Mouse (Mus musculus) liver, embryonic 12.5 days (tissue): Measurements from ENCODE around the gene Unc45b. TPM values are rescaled to one million over a fixed set of nuclear protein-coding genes. Genes with fewer than 3 reads are reported as not detected.
"Not testable (repeated sequence)": the region's sequence is repeated elsewhere in the genome, so short reads cannot be mapped to it uniquely, and the experiment has no call there.

Experiments
- ATAC-seq: fragments of 200-750 bp; cut with Nextera tagmentation; 2 replicates; pipeline ENCODE4 v1.8.0; 2017; ENCODE audit warnings: moderate number of reproducible peaks, mild to moderate bottlenecking, moderate library complexity
- H3K27ac ChIP-seq: fragments of 300-500 bp; sonication (generic); 2 replicates; pipeline ENCODE4 v1.5.1; 2016; ENCODE audit warnings: mild to moderate bottlenecking
- H3K27me3 ChIP-seq: fragments of 300-500 bp; sonication (generic); replicated peaks from 2 replicates; pipeline ENCODE4 v1.6.1; 2016; ENCODE audit warnings: mild to moderate bottlenecking, moderate library complexity
- H3K36me3 ChIP-seq: fragments of 300-500 bp; sonication (generic); 2 replicates; pipeline ENCODE4 v1.6.1; 2016; ENCODE audit warnings: mild to moderate bottlenecking, moderate library complexity
- H3K4me1 ChIP-seq: fragments of 300-500 bp; sonication (generic); 2 replicates; pipeline ENCODE4 v1.6.1; 2016
- H3K4me2 ChIP-seq: fragments of 300-500 bp; sonication (generic); 2 replicates; pipeline ENCODE4 v1.6.1; 2016; ENCODE audit warnings: mild to moderate bottlenecking, moderate library complexity
- H3K4me3 ChIP-seq: fragments of 300-500 bp; sonication (generic); 2 replicates; pipeline ENCODE4 v1.5.1; 2016; ENCODE audit warnings: mild to moderate bottlenecking, moderate library complexity
- H3K9ac ChIP-seq: fragments of 300-500 bp; sonication (generic); 2 replicates; pipeline ENCODE4 v1.6.1; 2016; ENCODE audit warnings: mild to moderate bottlenecking, moderate library complexity
- H3K9me3 ChIP-seq: fragments of 300-500 bp; sonication (generic); replicated peaks from 2 replicates; pipeline ENCODE4 v1.6.1; 2016; ENCODE audit warnings: mild to moderate bottlenecking, moderate library complexity
- WGBS: fragments of 180-500 bp; shearing (Covaris S2); methylation state at CpG from one replicate; pipeline ENCODE4 v1.1.7; 2016; ENCODE audit not compliant: insufficient replicate concordance; 5-methylcytosine and 5-hydroxymethylcytosine counted together
- polyA plus RNA-seq: library from polyadenylated mRNA; unstranded; fragments of >200 nt; fragmentation: Nextera tagmentation; extraction: Ambion mirVana; gene quantifications from 2 replicates; pipeline ENCODE4 v1.2.1, GENCODE M21; 2016

Gene Unc45b
- polyA plus RNA-seq, 1 experiment from 2014 or later = 1.1 TPM

DNA sequence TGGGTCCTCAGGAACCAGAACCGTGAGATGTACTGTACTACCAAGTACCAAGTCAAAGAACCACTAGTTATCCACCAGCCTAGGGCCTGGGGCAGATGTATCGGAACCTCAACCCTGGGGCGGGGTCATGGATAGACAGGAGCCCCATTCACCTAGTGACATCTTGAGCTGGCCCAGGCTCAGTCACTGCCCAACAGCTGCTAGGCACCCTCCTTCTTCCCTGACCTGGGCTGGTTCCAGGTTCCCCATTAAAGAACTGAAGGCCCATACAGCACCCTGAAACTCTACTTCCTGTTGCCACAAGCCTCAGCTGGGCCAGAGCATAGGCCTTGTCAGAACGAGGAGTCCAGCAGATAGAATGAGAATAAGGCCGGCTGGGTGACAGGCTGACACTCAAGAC, 10.6 kb upstream of the Unc45b start:
- no peaks in the 10 kb centered on the region for H3K27me3 ChIP-seq
- 72% methylated on average over 5 of the region's 5 CpGs for WGBS
- no peaks in the 10 kb centered on the region for H3K9me3 ChIP-seq
- peaks cover 2% of the 10 kb centered on the region; the same call in 1 of the 2 replicates for H3K4me1 ChIP-seq
- H3K27ac ChIP-seq = no peak overlapping the region
- H3K4me3 ChIP-seq = no peak overlapping the region
- peaks cover 70% of the 10 kb centered on the region for H3K36me3 ChIP-seq
- no peak for ATAC-seq
- H3K4me2 ChIP-seq = no peak overlapping the region
- no peak overlapping the region for H3K9ac ChIP-seq

DNA sequence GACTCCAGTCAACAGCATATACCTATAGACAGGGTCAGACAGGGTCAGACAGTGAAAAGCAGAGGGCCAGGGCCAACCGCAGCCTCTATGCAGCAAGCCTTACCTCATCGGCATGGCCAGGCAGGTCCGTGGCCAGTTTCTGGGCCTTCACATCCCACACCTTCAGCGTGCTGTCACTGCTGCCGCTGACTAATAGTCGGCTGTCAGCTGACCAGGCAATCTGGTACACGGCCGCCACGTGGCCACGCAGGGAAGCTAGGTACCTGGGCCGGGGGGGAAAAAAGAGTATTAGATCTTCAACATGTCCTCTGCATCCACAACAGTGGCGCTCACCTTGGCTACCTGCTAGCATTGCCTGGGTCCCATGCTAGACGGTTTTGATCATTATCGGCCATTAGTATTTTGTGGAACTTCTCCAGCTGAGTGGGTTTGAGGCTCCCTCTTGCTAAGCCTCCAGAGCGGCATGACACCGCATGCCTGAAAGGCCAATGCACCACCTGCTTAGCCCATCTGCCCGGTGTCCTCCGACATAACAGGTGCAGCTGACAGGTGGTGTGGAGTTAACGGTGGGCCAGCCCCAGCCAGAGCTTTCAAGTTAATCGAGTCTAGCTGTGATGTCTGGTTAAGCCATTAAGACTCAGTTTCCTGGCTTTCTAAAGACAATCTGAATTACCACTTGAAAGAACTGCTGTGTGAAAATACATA, 8.6 kb upstream of the Unc45b start:
- Histone ChIP-seq H3K9me3 (no peaks in the 10 kb centered on the region), H3K36me3 (peaks cover 90% of the 10 kb centered on the region), H3K4me2 (no peak overlapping the region), H3K9ac (no peak overlapping the region), H3K4me3 (no peak overlapping the region), H3K27me3 (no peaks in the 10 kb centered on the region), H3K27ac (no peak overlapping the region), H3K4me1 (peaks cover 22% of the 10 kb centered on the region)
- no peak for ATAC-seq
- WGBS = 87% methylated on average over 20 of the region's 20 CpGs

DNA sequence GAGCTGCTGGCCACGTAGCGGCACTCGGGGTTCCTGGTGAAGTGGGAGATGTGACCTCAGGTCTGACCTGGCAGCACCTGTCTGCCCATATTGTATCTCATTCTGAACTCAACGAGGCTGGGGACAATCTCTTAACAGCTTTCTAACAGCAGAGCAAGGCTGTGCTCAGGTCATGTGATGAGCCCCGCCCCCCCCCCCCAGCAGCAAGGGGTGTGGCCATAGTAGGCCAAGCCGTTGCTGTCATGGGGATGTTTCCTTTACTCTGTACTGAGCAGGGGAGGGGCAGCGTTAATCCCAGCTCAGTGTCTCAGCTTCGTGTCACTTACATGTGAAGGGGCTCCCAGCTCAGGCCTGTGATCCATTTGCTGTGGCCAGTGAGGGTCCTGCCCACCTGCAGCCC, 5.4 kb upstream of the Unc45b start:
- ATAC-seq = peak; percentile 47; the same call in 1 of the 2 replicates
- Histone ChIP-seq H3K27me3 (0 out of 2 replicates have a peak, but pooled peaks cover under 1% of the 10 kb centered on the region), H3K9me3 (no peaks in the 10 kb centered on the region), H3K4me1 (peaks cover 37% of the 10 kb centered on the region), H3K36me3 (peaks cover 71% of the 10 kb centered on the region), H3K9ac (no peak overlapping the region), H3K27ac (no peak overlapping the region), H3K4me3 (no peak overlapping the region), H3K4me2 (no peak overlapping the region)
- whole genome bisulfite sequencing = 49% methylated on average over 7 of the region's 8 CpGs

DNA sequence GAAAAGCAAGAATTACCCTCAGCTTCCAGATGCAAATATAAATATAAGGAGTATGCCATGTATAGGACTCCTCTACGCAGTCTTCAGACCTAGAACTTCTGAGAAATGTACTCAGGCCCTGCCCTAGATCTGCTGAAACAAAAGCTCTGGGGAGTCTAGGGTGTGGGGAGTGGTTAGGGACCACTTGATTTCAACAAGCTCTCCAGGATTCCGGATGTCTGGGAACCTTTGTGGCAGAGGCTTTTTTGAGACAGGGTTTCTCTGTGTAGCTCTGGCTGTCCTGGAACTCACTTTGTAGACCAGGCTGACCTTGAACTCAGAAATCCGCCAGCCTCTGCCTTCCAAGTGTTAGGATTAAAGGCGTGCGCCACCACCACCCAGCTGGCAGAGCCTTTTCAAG, 4.5 kb upstream of the Unc45b start:
- WGBS = 80% methylated on average over 5 of the region's 5 CpGs
- Histone ChIP-seq H3K4me1 (peaks cover 39% of the 10 kb centered on the region), H3K27ac (no peak overlapping the region), H3K27me3 (peaks cover 8% of the 10 kb centered on the region), H3K9me3 (no peaks in the 10 kb centered on the region), H3K9ac (no peak overlapping the region; the same call in 1 of the 2 replicates), H3K36me3 (peaks cover 63% of the 10 kb centered on the region), H3K4me3 (no peak overlapping the region), H3K4me2 (no peak overlapping the region)
- no peak for ATAC-seq

DNA sequence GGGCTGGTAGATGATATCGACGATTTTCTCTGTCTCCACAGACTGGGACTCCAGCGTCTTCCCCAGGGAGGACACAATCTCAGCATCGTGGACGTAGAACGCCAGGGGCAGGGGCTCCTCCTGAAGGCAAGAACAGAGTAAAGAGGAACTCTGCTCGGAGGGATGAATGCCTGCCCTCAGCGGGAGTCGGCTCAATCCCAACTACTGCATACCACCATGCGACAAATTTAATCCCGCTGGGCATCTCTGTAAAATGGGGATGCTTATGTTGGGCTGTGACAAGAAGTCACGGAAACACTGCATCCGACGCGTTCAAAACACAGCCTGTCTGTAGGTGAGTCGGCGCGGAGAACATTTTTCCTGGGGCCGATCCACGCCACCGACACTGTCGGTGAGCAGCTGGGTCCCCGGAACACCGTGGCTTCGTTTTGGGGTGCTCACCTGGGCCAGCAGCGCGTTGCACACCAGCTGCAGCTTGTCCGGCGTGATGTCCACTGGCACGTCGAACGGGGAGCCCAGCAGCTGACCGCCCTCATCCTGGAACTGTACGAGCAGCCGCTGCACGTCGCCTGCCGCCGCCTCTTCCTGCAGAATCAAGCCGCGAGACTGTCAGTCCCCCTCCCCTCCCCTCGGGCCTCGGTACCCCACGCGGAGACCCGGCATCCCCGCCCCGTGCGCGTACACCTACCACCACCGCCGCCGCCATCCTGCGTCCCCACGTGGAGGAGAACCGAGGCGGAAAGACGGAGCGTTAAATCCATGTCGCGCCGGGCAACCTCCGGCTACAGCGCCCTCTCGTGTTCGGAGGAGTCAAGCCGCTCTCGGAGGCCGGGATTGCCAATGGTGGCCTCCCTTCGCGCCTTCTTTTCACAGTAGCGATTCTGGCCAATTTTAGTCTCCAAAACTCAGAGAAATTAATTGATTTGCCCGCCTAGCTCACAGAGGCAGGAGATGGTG, 2.4 kb upstream of the Unc45b start, which contains the start of gene Nle1:
Gene Nle1, minus strand, starts transcription at position 761 of the 957 bp plus-strand sequence.
- Histone ChIP-seq H3K36me3 (peaks cover 41% of the 10 kb centered on the region), H3K9ac (peak within 1 kb of the TSS; percentile 81), H3K9me3 (no peaks in the 10 kb centered on the region), H3K27ac (peak within 1 kb of the TSS; percentile 11; the same call in 1 of the 2 replicates), H3K27me3 (peaks cover 28% of the 10 kb centered on the region), H3K4me2 (peak within 1 kb of the TSS; percentile 90), H3K4me3 (peak within 1 kb of the TSS; percentile 78), H3K4me1 (peaks cover 44% of the 10 kb centered on the region)
- 1% methylated on average over 73 of the region's 73 CpGs for WGBS
- peak; percentile 69 for ATAC-seq

DNA sequence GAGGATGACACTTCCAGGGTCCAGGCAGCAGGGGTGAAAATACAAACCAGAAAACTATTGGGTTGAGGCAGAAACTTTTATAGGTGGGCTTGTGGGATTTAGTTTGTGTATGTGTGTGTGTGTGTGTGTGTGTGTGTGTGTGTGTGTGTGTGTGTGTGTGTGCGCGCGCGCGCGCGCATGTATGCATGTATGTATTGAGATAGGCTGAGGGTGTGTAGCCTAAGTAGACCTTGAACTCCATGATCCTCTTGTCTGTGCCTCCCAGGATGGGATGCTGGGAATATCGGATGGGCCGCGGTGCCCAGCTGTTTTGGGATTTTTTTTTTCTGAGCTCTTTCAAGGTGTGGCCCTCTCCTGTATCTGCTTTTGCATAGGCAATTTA, 1.8 kb upstream of the Unc45b start:
- no peak for ATAC-seq
- peak overlapping the region; percentile 78 for H3K4me3 ChIP-seq
- H3K4me2 ChIP-seq = peak overlapping the region; percentile 90
- H3K9ac ChIP-seq = peak overlapping the region; percentile 81
- WGBS = 36% methylated on average over 10 of the region's 10 CpGs
- H3K27ac ChIP-seq = no peak overlapping the region
- H3K27me3 ChIP-seq = peaks cover 34% of the 10 kb centered on the region
- no peaks in the 10 kb centered on the region for H3K9me3 ChIP-seq
- peaks cover 35% of the 10 kb centered on the region for H3K36me3 ChIP-seq
- H3K4me1 ChIP-seq = peaks cover 44% of the 10 kb centered on the region

DNA sequence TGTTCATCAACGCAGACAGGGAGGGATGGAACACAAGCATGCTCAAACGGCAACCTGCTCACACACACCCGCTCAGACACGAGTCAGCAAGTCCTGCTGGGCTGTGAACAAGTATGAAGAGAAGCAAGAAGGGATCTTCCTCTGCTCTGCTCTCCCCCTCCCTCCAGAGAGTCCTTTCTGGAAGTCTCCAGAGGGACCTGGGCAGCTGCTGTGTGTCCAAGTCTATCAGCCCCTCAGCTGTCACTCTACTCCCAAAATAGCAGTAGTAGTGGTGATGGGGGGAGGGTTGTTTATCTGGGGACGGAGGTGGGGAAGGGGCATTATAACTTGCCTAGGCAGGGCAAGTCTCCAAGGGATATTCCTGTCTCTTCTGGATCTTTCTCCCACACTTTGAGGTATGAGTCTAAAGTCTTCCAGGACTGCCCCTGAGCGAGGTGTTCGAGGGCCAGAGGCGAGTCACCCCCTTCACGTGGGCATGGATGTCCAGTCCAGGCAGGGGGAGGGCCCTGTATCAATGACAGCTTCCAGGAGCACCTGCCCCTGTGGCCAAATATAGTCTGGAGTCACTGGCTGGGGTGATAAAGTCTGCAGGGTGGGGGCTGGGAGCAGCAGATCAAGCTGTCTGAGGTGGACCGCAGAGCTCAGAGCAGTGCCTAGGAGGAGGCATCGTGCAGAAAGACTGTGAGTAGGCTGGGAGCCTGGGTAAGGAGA, 484 bp downstream of the Unc45b start:
- Histone ChIP-seq H3K4me3 (no peak overlapping the region), H3K27me3 (peaks cover 45% of the 10 kb centered on the region), H3K4me2 (no peak overlapping the region), H3K36me3 (peaks cover 12% of the 10 kb centered on the region), H3K9me3 (no peaks in the 10 kb centered on the region), H3K27ac (no peak overlapping the region), H3K4me1 (peaks cover 31% of the 10 kb centered on the region), H3K9ac (no peak overlapping the region)
- no peak for ATAC-seq
- 47% methylated on average over 11 of the region's 11 CpGs for WGBS

DNA sequence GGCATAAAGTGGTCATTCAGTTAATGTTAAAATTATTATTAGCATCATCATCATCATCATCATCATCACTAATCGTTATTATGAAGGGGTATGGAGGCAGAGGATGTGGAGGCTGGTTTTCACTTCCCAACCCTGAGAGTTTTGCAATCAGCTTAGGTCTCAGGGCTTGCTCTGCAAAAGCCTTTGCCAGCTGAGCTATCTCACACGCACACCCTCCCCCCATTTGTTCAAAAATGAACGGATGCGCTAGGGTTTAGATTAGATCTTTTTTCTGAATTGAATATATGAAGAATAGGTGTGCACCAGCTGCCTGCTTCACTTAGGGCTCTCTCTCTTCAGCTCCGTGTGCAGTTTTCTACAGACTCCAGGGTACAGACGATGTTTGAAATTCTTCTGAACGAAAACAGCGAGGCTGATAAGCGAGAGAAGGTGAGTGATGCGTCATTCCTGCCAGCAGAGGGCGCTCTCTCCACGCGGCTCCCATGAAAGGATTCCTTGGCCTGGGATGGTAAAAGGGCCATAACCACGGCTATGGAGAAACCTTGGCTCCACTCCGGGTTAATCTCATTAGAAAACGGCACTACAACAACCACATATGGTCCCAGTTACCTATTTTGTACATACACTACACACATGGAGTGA, 4.5 kb downstream of the Unc45b start:
- Histone ChIP-seq H3K27me3 (peaks cover 62% of the 10 kb centered on the region), H3K9ac (no peak overlapping the region), H3K9me3 (no peaks in the 10 kb centered on the region), H3K36me3 (no peaks in the 10 kb centered on the region), H3K4me2 (peak overlapping the region; percentile 43), H3K27ac (no peak overlapping the region), H3K4me3 (no peak overlapping the region), H3K4me1 (peaks cover 7% of the 10 kb centered on the region; the same call in 1 of the 2 replicates)
- no peak for ATAC-seq
- WGBS = 8% methylated on average over 16 of the region's 16 CpGs

DNA sequence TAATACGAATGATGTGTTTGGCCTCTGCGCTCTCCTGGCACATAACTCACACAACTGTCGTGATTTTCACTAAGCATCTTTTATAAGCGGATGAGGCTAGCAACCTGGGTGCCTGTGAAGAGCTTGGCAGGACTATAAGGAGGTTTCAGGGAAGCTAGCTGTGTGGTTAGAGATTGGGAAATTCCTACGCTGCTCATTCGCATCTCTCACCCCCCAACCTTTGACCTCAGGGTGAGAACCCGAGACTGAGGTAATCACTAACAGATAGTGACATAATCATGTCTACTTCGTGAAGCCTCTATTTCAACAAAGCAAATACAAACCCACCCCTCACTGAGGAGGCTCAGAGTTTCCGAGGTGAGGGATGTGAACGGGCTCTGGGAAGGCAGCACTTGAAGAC, 10.4 kb downstream of the Unc45b start:
- Histone ChIP-seq H3K27ac (no peak overlapping the region), H3K27me3 (peaks cover 55% of the 10 kb centered on the region), H3K9ac (no peak overlapping the region), H3K4me1 (no peaks in the 10 kb centered on the region), H3K4me3 (no peak overlapping the region), H3K4me2 (no peak overlapping the region), H3K36me3 (no peaks in the 10 kb centered on the region), H3K9me3 (no peaks in the 10 kb centered on the region)
- ATAC-seq = no peak
- 42% methylated on average over 10 of the region's 10 CpGs for WGBS

DNA sequence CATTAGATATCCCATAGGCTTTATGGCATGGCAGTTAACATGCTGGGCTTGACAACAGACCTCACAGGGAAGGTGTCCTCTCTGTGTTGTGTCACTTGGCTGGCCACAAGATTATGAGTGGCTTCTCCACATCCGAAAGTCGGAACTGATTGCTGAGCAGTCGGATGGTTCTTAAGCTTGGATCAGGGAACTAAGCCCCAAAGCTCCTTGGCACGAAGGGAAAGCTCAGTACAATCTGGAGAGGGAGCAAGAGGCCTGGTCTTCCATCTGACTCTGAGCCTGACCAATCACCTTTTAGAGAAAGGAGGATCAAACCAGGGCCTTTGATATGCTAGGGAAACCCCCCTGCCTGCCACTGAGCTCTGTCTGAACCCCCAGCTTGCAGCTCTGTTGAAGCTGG, 11.3 kb downstream of the Unc45b start:
- H3K9ac ChIP-seq = no peak overlapping the region
- no peak for ATAC-seq
- WGBS = 64% methylated on average over 4 of the region's 4 CpGs

DNA sequence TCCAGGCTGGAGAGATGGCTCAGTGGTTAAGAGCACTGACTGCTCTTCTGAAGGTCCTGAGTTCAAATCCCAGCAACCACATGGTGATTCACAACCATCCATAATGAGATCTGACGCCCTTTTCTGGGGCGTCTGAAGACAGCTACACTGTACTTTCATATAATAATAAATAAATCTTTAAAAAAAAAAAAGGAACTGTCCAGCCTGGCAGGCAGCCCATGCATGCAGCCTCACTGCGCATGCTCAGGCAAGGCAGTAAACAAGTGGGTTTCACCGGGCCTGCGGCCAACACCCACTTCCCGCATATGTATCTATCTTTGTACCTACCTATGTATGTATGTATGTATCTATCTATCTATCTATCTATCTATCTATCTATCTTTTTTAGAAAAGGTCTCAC, 13.6 kb downstream of the Unc45b start:
- peaks cover 73% of the 10 kb centered on the region for H3K27me3 ChIP-seq
- H3K4me2 ChIP-seq, H3K9ac ChIP-seq, ATAC-seq, H3K27ac ChIP-seq, H3K4me3 ChIP-seq, H3K9me3 ChIP-seq, H3K4me1 ChIP-seq, H3K36me3 ChIP-seq: not testable (repeated sequence)
- WGBS = 70% methylated on average over 6 of the region's 6 CpGs

More for the DNA sequence above, 11.3 kb downstream of the Unc45b start:
- no peak overlapping the region for H3K27ac ChIP-seq
- peaks cover 64% of the 10 kb centered on the region for H3K27me3 ChIP-seq
- no peaks in the 10 kb centered on the region for H3K36me3 ChIP-seq
- no peak overlapping the region for H3K4me3 ChIP-seq
- H3K4me1 ChIP-seq = no peaks in the 10 kb centered on the region
- H3K9me3 ChIP-seq = no peaks in the 10 kb centered on the region
- H3K4me2 ChIP-seq = no peak overlapping the region
